Mouse (Mus musculus): ENCODE results near the gene Olfr1230. TPM values are rescaled to one million over a fixed set of nuclear protein-coding genes. Genes with fewer than 3 reads are reported as not detected.

Gene Olfr1230
- not detected for total RNA-seq (2023)

GRCm38 (mm10) chr2:89297168-89297567, at the start of gene Olfr1230:
TSS of gene Olfr1230 (minus strand) at chr2:89297268.

GRCm38 (mm10) chr2:89342298-89342697, 45.2 kb upstream of the Olfr1230 start, which contains the start of gene Olfr1233:
TSS of gene Olfr1233 (minus strand) at chr2:89342398.

GRCm38 (mm10) chr2:89329575-89329974, 32.5 kb upstream of the Olfr1230 start, which contains the start of gene Olfr1232:
TSS of gene Olfr1232 (minus strand) at chr2:89329675.

GRCm38 (mm10) chr2:89306974-89307373, 9.9 kb upstream of the Olfr1230 start, which contains the start of gene Olfr1231:
TSS of gene Olfr1231 (minus strand) at chr2:89307074.

GRCm38 (mm10) chr2:89287914-89288313, 9.2 kb downstream of the Olfr1230 start, which contains the start of gene Olfr1229:
TSS of gene Olfr1229 (minus strand) at chr2:89288014.

GRCm38 (mm10) chr2:89253962-89254361, 43.1 kb downstream of the Olfr1230 start, which contains the start of gene Olfr1228:
TSS of gene Olfr1228 (minus strand) at chr2:89254062.

Other genes starting within 250 kb of the Olfr1230 start
- gene Olfr1218, start 236.1 kb downstream of the Olfr1230 start, total RNA-seq (2023) = not detected
- not detected for gene Olfr1219, start 213.8 kb downstream of the Olfr1230 start, total RNA-seq (2023)
- not detected for gene Olfr1220, start 190.4 kb downstream of the Olfr1230 start, total RNA-seq (2023)
- gene Olfr1221, start 180.0 kb downstream of the Olfr1230 start, total RNA-seq (2023) = not detected
- gene Olfr1222, start 164.2 kb downstream of the Olfr1230 start, total RNA-seq (2023) = not detected
- not detected for gene Olfr1223, start 145.7 kb downstream of the Olfr1230 start, total RNA-seq (2023)
- not detected for gene Olfr1224-ps1, start 133.2 kb downstream of the Olfr1230 start, total RNA-seq (2023)
- not detected for gene Olfr1225, start 122.6 kb downstream of the Olfr1230 start, total RNA-seq (2023)
- not detected for gene Olfr1226, start 97.2 kb downstream of the Olfr1230 start, total RNA-seq (2023)
- gene Olfr1228, start 43.2 kb downstream of the Olfr1230 start, total RNA-seq (2023) = not detected
- gene Olfr1229, start 9.3 kb downstream of the Olfr1230 start, total RNA-seq (2023) = not detected
- gene Olfr1231, start 9.8 kb upstream of the Olfr1230 start, total RNA-seq (2023) = not detected
- gene Olfr1232, start 32.4 kb upstream of the Olfr1230 start, total RNA-seq (2023) = not detected
- gene Olfr1233, start 45.1 kb upstream of the Olfr1230 start, total RNA-seq (2023) = not detected
- gene Olfr1234, start 67.6 kb upstream of the Olfr1230 start, total RNA-seq (2023) = not detected
- gene Olfr1238, start 112.4 kb upstream of the Olfr1230 start, total RNA-seq (2023) = not detected
- gene Olfr1239, start 123.1 kb upstream of the Olfr1230 start, total RNA-seq (2023) = not detected
- gene Olfr1240, start 145.7 kb upstream of the Olfr1230 start, total RNA-seq (2023) = not detected
- not detected for gene Olfr1241, start 189.9 kb upstream of the Olfr1230 start, total RNA-seq (2023)
- not detected for gene Olfr1242, start 201.1 kb upstream of the Olfr1230 start, total RNA-seq (2023)
- gene Olfr1243, start 234.2 kb upstream of the Olfr1230 start, total RNA-seq (2023) = not detected

All from T-cell, adult 66 days (primary cell).